Mouse (Mus musculus): ENCODE results near the gene Tvp23a. TPM values are rescaled to one million over a fixed set of nuclear protein-coding genes. Genes with fewer than 3 reads are reported as not detected.

The Tvp23a gene
- polyA plus RNA-seq (2021; fragmentation: Nextera tagmentation), result 7.8 and 8.7 TPM in 2 replicates
- long read RNA-seq, experiment 1, partial matches to known transcripts, result 2 of 14 reads
- long read RNA-seq, experiment 1, other reads (novel, unspliced or antisense), result 10 of 14 reads
- long read RNA-seq, experiment 2, transcript Tvp23a-201 (7 exons, 3,315 nt), result major isoform, 60 of 101 reads
- long read RNA-seq, experiment 2, partial matches to known transcripts, result 6 of 101 reads
- long read RNA-seq, experiment 2, other reads (novel, unspliced or antisense), result 35 of 101 reads

DNA sequence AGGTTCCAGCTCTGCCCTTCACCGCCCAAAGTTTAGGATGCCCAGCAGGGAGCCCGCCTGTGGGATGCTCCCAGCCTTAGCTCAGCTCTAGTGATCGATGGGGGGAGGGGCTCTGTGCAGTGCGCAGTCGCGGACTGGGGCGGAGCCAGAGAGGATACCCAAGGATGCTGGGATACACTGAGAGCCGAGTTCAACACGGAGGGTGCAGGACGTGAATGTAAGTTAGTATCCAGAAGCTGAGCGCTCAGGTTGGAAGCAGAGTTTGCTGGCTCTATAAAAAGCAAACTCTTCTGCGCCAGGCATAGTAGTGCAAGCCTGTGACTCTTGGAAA is at the start of gene Tvp23a:
TSS of gene Tvp23a (minus strand) at position 99 of the 331 bp plus-strand sequence.

DNA sequence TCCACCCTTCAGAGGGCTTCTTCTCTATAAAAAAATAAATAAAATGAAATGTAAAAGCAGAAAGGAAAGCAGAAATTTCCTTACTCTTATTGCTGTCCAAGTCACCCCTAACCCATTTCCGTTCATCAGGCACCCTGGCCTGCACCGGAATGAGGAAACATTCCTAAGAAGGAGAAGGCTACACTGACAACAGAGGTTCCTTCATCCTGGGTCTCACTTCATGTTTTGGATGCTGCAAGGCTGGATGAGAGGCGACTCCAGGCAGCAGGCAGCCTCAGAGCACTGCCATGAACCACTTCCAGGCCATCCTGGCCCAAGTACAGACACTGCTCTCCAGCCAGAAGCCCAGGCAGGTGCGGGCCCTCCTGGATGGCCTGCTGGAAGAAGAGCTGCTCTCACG is 32.7 kb upstream of the Tvp23a start, which contains the start of gene Ciita:
TSS of gene Ciita (plus strand) at position 203 of the 400 bp plus-strand sequence.

DNA sequence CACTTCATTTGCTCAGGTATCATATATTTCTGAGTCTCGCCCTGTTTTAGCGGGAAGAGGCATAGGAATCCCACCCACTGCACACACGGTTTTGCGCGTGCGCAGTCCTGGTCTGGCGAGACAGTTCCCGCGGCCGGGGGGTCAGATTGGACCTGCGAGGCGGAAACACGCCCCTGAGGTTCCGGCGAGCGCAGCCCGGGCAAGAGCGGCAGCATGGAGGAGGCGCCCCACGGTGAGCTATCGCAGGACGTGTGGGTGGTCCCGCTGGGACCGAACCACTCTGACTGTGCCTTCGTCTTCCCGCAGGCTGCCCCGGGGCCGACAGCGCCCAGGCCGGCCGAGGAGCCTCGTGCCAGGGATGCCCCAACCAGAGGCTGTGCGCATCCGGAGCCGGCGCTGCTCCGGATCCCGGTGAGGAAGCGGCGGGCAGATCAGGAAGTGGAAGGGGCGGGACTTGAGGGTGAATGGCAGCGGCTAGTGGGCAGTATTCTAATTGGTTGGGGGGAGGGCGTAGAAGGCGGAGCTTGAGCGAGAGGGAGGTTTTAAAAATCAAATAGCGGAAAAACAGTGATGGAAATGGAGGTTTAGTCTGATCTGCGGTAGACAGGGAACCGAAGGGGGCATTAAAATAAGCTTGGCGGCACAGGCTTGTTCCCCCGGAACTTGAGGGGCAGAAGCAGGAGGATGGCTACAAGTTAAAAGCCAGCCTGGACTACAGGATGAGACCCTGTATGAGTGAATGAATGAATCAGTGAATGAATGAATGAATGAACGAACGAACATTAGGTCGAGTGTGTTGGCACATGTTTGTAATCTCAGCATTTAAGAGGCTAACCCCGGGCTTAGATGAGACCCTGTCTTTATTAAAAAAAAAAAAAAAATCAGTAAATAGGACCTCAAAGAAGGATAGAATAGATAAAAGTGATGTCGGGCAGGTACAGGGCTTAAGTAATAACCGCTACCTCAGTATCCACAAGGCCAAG is 35.1 kb downstream of the Tvp23a start, which contains the start of gene Nubp1:
TSS of gene Nubp1 (plus strand) at position 185 of the 983 bp plus-strand sequence.

DNA sequence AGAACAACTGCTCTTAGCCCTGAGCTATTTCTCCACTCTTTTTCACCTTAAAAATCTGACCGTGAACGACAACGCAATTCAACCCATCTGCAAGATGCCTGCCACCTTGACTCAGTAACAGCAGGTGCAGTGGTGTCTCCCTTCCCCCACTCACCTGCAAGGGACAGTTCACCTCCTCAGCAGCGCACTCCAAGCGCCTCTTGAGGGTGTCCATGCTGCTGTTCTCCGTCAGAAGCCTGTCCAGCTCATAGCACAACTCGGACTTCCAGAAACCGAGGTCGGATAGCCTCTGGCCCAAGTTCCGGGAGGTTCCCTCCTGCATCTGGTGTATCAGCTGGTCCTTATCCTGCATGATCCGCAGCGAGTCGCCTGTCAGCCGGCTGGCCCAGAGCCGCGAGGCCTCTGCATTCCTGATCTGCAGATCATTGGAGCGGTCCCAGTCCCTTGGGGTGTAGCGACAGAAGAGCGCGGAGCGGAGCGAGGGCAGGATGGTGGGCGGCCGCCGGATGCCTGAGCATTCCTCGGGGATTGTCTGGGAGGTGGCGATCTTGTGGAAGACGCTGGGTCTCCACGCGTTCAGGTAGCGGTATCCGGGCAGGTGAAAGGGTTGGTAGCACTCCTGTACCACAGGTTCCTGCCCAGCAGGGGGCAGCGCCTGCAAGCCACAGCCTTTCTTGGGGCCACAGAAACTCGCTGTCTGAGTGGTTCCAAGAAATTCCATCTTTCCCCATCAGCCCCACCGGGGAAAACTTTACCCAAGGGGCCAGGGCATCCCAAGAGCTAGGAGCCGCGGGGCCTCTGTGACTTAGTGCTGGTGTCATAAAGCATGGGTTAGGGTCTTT is 52.2 kb downstream of the Tvp23a start, which contains the start of gene Tekt5:
TSS of gene Tekt5 (minus strand) at position 792 of the 842 bp plus-strand sequence.

Other genes starting within 250 kb of the Tvp23a start
- 12.1 and 13.7 TPM in 2 replicates for gene Emp2, start 133.4 kb downstream of the Tvp23a start, polyA plus RNA-seq (2021; fragmentation: Nextera tagmentation)
- gene Tekt5, start 51.9 kb downstream of the Tvp23a start, polyA plus RNA-seq (2021; fragmentation: Nextera tagmentation), result 9.8 and 11.6 TPM in 2 replicates
- gene Nubp1, start 35.4 kb downstream of the Tvp23a start, polyA plus RNA-seq (2021; fragmentation: Nextera tagmentation), result 15.4 and 17.3 TPM in 2 replicates
- gene Ciita, start 32.7 kb upstream of the Tvp23a start, polyA plus RNA-seq (2021; fragmentation: Nextera tagmentation), result 0.04 TPM in 1 of 2 replicates, not detected in the other
- 8.4 and 8.9 TPM in 2 replicates for gene Dexi, start 95.7 kb upstream of the Tvp23a start, polyA plus RNA-seq (2021; fragmentation: Nextera tagmentation)
- 28.5 and 29.0 TPM in 2 replicates for gene Clec16a, start 98.0 kb upstream of the Tvp23a start, polyA plus RNA-seq (2021; fragmentation: Nextera tagmentation)

Data from layer of hippocampus, adult 6 months (tissue).